In the genomic region with DNA sequence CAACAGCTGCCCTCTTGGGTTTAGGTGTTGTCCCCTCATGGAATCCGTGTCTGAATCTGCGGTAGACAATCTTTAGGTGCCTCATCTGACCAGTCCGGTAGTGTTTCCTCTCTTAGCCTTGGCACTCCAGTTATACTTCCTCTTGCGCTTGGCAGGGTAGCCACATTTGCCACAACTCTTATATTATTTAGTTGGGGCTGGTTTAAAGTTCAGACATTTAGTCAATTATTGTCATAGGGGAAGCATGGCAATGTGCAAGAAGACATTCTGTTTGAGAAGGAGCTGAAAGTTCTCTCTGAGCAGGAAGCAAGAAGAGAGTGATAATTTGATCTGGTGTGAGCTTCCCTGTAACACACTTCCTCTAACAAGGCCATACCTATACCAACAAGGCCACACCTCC, we compare ENCODE assay signal across 26 mouse cellular contexts. TPM values are rescaled to one million over a fixed set of nuclear protein-coding genes. Genes with fewer than 3 reads are reported as not detected.
DNase-seq lines count a peak whose midpoint lies in the region; ATAC-seq lines count a peak whose summit lies in the region.
"Had no signal": no experiment of that assay in that cellular context is flagged by ENCODE, and none has a peak within 500 bp of the region (broad histone marks: within the 10 kb centered on the region; RNA-seq: fewer than 3 reads in every experiment).

No protein-coding gene starts in this region.

- ATAC-seq in kidney, embryonic 16.5 days (ENCODE audit: low FRiP score, low TSS enrichment) = no peak
- ATAC-seq in common myeloid progenitor, adult 5-6 weeks (replicated peaks; ENCODE audit: low read depth, poor library complexity, severe bottlenecking) = peak; percentile 60
- ATAC-seq: activated CD4-positive, CD25-positive, alpha-beta regulatory T cell, adult 4 months; CD4-positive, CD25-positive, alpha-beta regulatory T cell, adult 4 months; forebrain, embryonic 13.5 days; forebrain, postnatal 0 days; hindbrain, postnatal 0 days; Patski had no signal

- no peaks in the 10 kb centered on the region for H3K27me3 ChIP-seq in kidney, embryonic 16.5 days (ENCODE audit: insufficient read depth, low read length)
- no peaks in the 10 kb centered on the region for H3K27me3 ChIP-seq in splenic B cell, adult 2 months (ENCODE audit: control insufficient read depth, insufficient read depth, low read length, poor library complexity, severe bottlenecking)
- H3K27me3 ChIP-seq: forebrain, embryonic 13.5 days; heart, embryonic 13.5 days; hindbrain, embryonic 13.5 days; Patski had no signal

- WGBS in kidney, embryonic 16.5 days = 91% methylated on average over 4 of the region's 4 CpGs

- no peaks in the 10 kb centered on the region for H3K4me1 ChIP-seq in kidney, embryonic 16.5 days (ENCODE audit: insufficient read depth, low read length)
- H3K4me1 ChIP-seq: embryonic facial prominence, embryonic 10.5 days; forebrain, embryonic 13.5 days; heart, embryonic 13.5 days; hindbrain, embryonic 13.5 days had no signal

- no peak overlapping the region for H3K4me3 ChIP-seq in kidney, embryonic 16.5 days (ENCODE audit: low read length)
- H3K4me3 ChIP-seq: embryonic facial prominence, embryonic 10.5 days; forebrain, embryonic 13.5 days; heart, embryonic 13.5 days; hindbrain, embryonic 13.5 days had no signal

- no peaks in the 10 kb centered on the region for H3K36me3 ChIP-seq in kidney, embryonic 16.5 days (ENCODE audit: insufficient read depth, low read length)
- no peaks in the 10 kb centered on the region for H3K36me3 ChIP-seq in splenic B cell, adult 2 months (ENCODE audit: control insufficient read depth, insufficient read depth, low read length, poor library complexity, severe bottlenecking)
- H3K36me3 ChIP-seq: embryonic facial prominence, embryonic 10.5 days; G1E; heart, embryonic 13.5 days; hindbrain, embryonic 13.5 days had no signal

- H3K4me2 ChIP-seq in kidney, embryonic 16.5 days (replicated peaks; ENCODE audit: low read depth, low read length) = no peak overlapping the region
- H3K4me2 ChIP-seq: forebrain, embryonic 13.5 days; heart, embryonic 13.5 days; hindbrain, embryonic 13.5 days had no signal

- H3K9me3 ChIP-seq in kidney, embryonic 16.5 days (ENCODE audit: low read length) = no peaks in the 10 kb centered on the region
- H3K9me3 ChIP-seq: embryonic facial prominence, embryonic 10.5 days; forebrain, embryonic 13.5 days; G1E; heart, embryonic 13.5 days; hindbrain, embryonic 13.5 days had no signal

- DNase-seq in kidney, adult 18-20 months = peak; percentile 2
- DNase-seq in kidney, postnatal 36 days = peak; percentile 11 to 17
- DNase-seq in kidney, postnatal 4 days = no peak
- DNase-seq in splenic B cell, adult 2 months (ENCODE audit: low read depth, low spot score) = peak; percentile 29
- DNase-seq in lung, postnatal 14 days = no peak
- DNase-seq in adrenal gland, adult 18-20 months (ENCODE audit: low spot score in 2 of 2) = no peak
- DNase-seq: adrenal gland, adult 2 months; adrenal gland, postnatal 25 days; cerebellum, adult 18-20 months; cerebellum, adult 9-11 months; cerebellum, postnatal 36 days; forebrain, postnatal 0 days; gastrocnemius, postnatal 36 days; heart, adult 11 months; heart, postnatal 36 days had no signal

- no peak overlapping the region for H3K27ac ChIP-seq in kidney, embryonic 16.5 days (ENCODE audit: low read length)
- H3K27ac ChIP-seq: embryonic facial prominence, embryonic 10.5 days; forebrain, embryonic 13.5 days; heart, embryonic 13.5 days; hindbrain, embryonic 13.5 days; hindbrain, postnatal 0 days had no signal

- H3K9ac ChIP-seq in kidney, embryonic 16.5 days (replicated peaks; ENCODE audit: low read length) = no peak overlapping the region
- H3K9ac ChIP-seq: forebrain, embryonic 13.5 days; forebrain, postnatal 0 days; heart, embryonic 13.5 days; hindbrain, embryonic 13.5 days had no signal

RNA-seq across cellular contexts. Expression of a gene that starts 30.4 kb away (rescaled TPM):
- polyA plus RNA-seq in kidney, embryonic 16.5 days (2015; fragmentation: Nextera tagmentation; extraction: Ambion mirVana) = 4.7 TPM in 2 replicates
- total RNA-seq in common myeloid progenitor, adult 5-6 weeks (2017) = 1.9 and 7.8 TPM in 2 replicates
- total RNA-seq in adrenal gland, adult 18-20 months (2021) = 1 to 10 TPM; 8.9 to 9.4 TPM
- polyA plus RNA-seq: G1E had no signal

RNA-seq across cellular contexts. Expression of a gene that starts 52.3 kb away (rescaled TPM):
- polyA plus RNA-seq in kidney, embryonic 16.5 days (2015; fragmentation: Nextera tagmentation; extraction: Ambion mirVana) = 2.8 and 3.1 TPM in 2 replicates
- 2.2 and 4.6 TPM in 2 replicates for total RNA-seq in common myeloid progenitor, adult 5-6 weeks (2017)
- 10 to 100 TPM; 23.8 to 39.5 TPM for total RNA-seq in adrenal gland, adult 18-20 months (2021)

Comparison
In these comparisons a context has a peak if more than half of its experiments do, and no peak if none do; other contexts are left out.
1. DNase-seq: peak in kidney, adult 18-20 months (single experiment), kidney, postnatal 36 days (2 of 2) and splenic B cell, adult 2 months (single experiment); none in kidney, postnatal 4 days (0 of 2), lung, postnatal 14 days (single experiment) and adrenal gland, adult 18-20 months (0 of 2).